Mouse (Mus musculus) liver, adult 2 months (tissue): ENCODE results near the gene Tcea3. TPM values are rescaled to one million over a fixed set of nuclear protein-coding genes. Genes with fewer than 3 reads are reported as not detected.

Experiments used
- DNase-seq: peaks from one replicate; pipeline ENCODE4 v3.0.0-alpha.2; 2011; ENCODE audit warnings: low read depth, low spot score; ENCODE audit errors: extremely low read depth
- H3K27ac ChIP-seq: fragments of 200-500 bp; replicated peaks from 2 replicates; pipeline ENCODE4 v1.5.1; 2012; ENCODE audit warnings: low read depth, mild to moderate bottlenecking, control low read depth, inconsistent platforms, low read length; ENCODE audit not compliant: insufficient read depth
- H3K27me3 ChIP-seq: fragments of 200-500 bp; 2 replicates; pipeline ENCODE4 v1.6.1; 2012; ENCODE audit warnings: mild to moderate bottlenecking, moderate library complexity, low read length, inconsistent platforms; ENCODE audit not compliant: control insufficient read depth, insufficient read depth
- H3K36me3 ChIP-seq: fragments of 200-500 bp; 2 replicates; pipeline ENCODE4 v1.6.1; 2012; ENCODE audit warnings: low read length, inconsistent platforms; ENCODE audit not compliant: control insufficient read depth, insufficient read depth
- H3K4me1 ChIP-seq: fragments of 200-500 bp; 2 replicates; pipeline ENCODE4 v1.6.1; 2011; ENCODE audit warnings: low read length; ENCODE audit not compliant: control insufficient read depth, insufficient read depth
- H3K4me3 ChIP-seq: fragments of 200-500 bp; 2 replicates; pipeline ENCODE4 v1.5.1; 2011; ENCODE audit warnings: low read depth, mild to moderate bottlenecking, control low read depth, low read length, moderate library complexity; ENCODE audit not compliant: insufficient read depth
- H3K79me2 ChIP-seq: fragments of 200-500 bp; 2 replicates; pipeline ENCODE4 v1.6.1; 2012; ENCODE audit warnings: inconsistent platforms, mild to moderate bottlenecking, low read length, moderate library complexity; ENCODE audit not compliant: control insufficient read depth, insufficient read depth
- H3K9ac ChIP-seq: fragments of 200-500 bp; 2 replicates; pipeline ENCODE4 v1.6.1; 2012; ENCODE audit warnings: low read depth, mild to moderate bottlenecking, control low read depth, inconsistent platforms, low read length
- CTCF ChIP-seq: fragments of 200-500 bp; IDR thresholded peaks from 2 replicates; pipeline ENCODE4 v1.5.1; 2011; ENCODE audit warnings: low read depth, low read length, control low read depth
- POLR2A ChIP-seq: fragments of 200-500 bp; IDR thresholded peaks from 2 replicates; pipeline ENCODE4 v1.6.1; 2011; ENCODE audit warnings: low read length, control low read depth; ENCODE audit not compliant: insufficient read depth; ENCODE audit errors: extremely low read depth
- WGBS: fragments of 180-500 bp; shearing (Covaris S2); methylation state at CpG from one replicate; pipeline ENCODE4 v1.1.7; 2018; 5-methylcytosine and 5-hydroxymethylcytosine counted together
- polyA plus RNA-seq: library from polyadenylated mRNA; depleted of rRNA; stranded (reverse); fragments of >200 nt; gene quantifications from 2 replicates; pipeline ENCODE4 v1.2.3, GENCODE M21; 2012
- total RNA-seq: library from RNA; depleted of rRNA; stranded (reverse); fragments of >200 nt; gene quantifications from 2 replicates; pipeline ENCODE4 v1.2.3, GENCODE M21; 2014

Tcea3 gene
- total and polyA plus RNA-seq, 2 experiments, result 20.1 to 34.8 TPM

- 76% methylated on average over 10 of the region's 10 CpGs for WGBS
- DNase-seq, result no peak
- Histone ChIP-seq H3K4me1 (peaks cover 10% of the 10 kb centered on the region), H3K36me3 (no peaks in the 10 kb centered on the region), H3K9ac (no peak overlapping the region), H3K27ac (no peak overlapping the region), H3K79me2 (no peaks in the 10 kb centered on the region), H3K4me3 (no peak overlapping the region), H3K27me3 (no peaks in the 10 kb centered on the region)
- TF ChIP-seq POLR2A (no peak), CTCF (no peak)
These were observed 9.2 kb downstream of the Tcea3 start for GRCm38 (mm10) chr4:136256696-136257095.

GRCm38 (mm10) chr4:136259916-136260315 is 12.4 kb downstream of the Tcea3 start:
- no peaks in the 10 kb centered on the region for H3K79me2 ChIP-seq
- no peaks in the 10 kb centered on the region for H3K36me3 ChIP-seq
- TF ChIP-seq POLR2A (no peak), CTCF (no peak)
- 65% methylated on average over 3 of the region's 3 CpGs for WGBS
- no peak overlapping the region for H3K4me3 ChIP-seq
- peaks cover 10% of the 10 kb centered on the region for H3K4me1 ChIP-seq
- H3K9ac ChIP-seq, result no peak overlapping the region
- H3K27me3 ChIP-seq, result no peaks in the 10 kb centered on the region
- no peak for DNase-seq
- H3K27ac ChIP-seq, result peak overlapping the region; percentile 62

- Histone ChIP-seq H3K4me3 (peak overlapping the region; percentile 4; the same call in 1 of the 2 replicates), H3K79me2 (no peaks in the 10 kb centered on the region), H3K9ac (no peak overlapping the region), H3K4me1 (peaks cover 10% of the 10 kb centered on the region), H3K36me3 (no peaks in the 10 kb centered on the region), H3K27ac (peak overlapping the region; percentile 62), H3K27me3 (no peaks in the 10 kb centered on the region)
- WGBS, result 7% methylated on average over 10 of the region's 10 CpGs
- peak; percentile 98 for DNase-seq
- TF ChIP-seq CTCF, result peak; percentile 88
- no peak for TF ChIP-seq POLR2A
These were observed 13.1 kb downstream of the Tcea3 start for GRCm38 (mm10) chr4:136260491-136261180.

DNA sequence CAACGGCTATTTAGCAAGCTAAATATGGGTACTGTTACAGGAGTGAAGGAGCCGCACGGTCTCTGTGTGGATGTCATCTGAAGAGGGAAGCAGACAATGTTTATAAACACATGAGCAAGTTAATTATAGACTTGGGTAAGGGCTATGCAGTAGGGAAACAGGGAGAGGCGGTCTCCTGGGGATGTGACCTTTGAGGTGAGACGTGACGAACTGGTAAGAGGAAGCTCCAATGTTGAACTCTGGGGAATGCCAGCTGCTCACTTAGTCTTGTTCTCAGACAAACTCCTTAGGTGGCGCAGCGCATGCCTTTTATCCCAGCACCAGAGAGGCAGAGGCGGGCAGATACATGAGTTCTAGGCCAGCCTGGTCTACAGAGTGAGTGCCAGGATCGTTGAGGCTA is 14.4 kb downstream of the Tcea3 start:
- H3K36me3 ChIP-seq, result no peaks in the 10 kb centered on the region
- DNase-seq, result no peak
- WGBS, result 79% methylated on average over 10 of the region's 10 CpGs
- no peak overlapping the region for H3K9ac ChIP-seq
- no peak overlapping the region for H3K4me3 ChIP-seq
- no peaks in the 10 kb centered on the region for H3K79me2 ChIP-seq
- no peak overlapping the region for H3K27ac ChIP-seq
- no peaks in the 10 kb centered on the region for H3K27me3 ChIP-seq
- TF ChIP-seq POLR2A, result no peak
- TF ChIP-seq CTCF, result no peak
- peaks cover 6% of the 10 kb centered on the region for H3K4me1 ChIP-seq

- Histone ChIP-seq H3K79me2 (no peaks in the 10 kb centered on the region), H3K27ac (no peak overlapping the region), H3K4me3 (no peak overlapping the region), H3K4me1 (peaks cover 6% of the 10 kb centered on the region), H3K36me3 (no peaks in the 10 kb centered on the region), H3K9ac (no peak overlapping the region), H3K27me3 (no peaks in the 10 kb centered on the region)
- WGBS, result 94% methylated on average over 4 of the region's 4 CpGs
- DNase-seq, result no peak
- TF ChIP-seq CTCF (no peak), POLR2A (no peak)
These were observed 16.0 kb downstream of the Tcea3 start for GRCm38 (mm10) chr4:136263555-136263954.

- Histone ChIP-seq H3K9ac (no peak overlapping the region), H3K27me3 (no peaks in the 10 kb centered on the region), H3K4me3 (no peak overlapping the region), H3K79me2 (no peaks in the 10 kb centered on the region), H3K36me3 (no peaks in the 10 kb centered on the region), H3K27ac (no peak overlapping the region), H3K4me1 (no peaks in the 10 kb centered on the region)
- 80% methylated on average over 9 of the region's 9 CpGs for WGBS
- DNase-seq, result no peak
- TF ChIP-seq POLR2A (no peak), CTCF (no peak)
These were observed 19.3 kb downstream of the Tcea3 start for GRCm38 (mm10) chr4:136266716-136267343.
